Mouse (Mus musculus) midbrain, postnatal 0 days (tissue): Measurements from ENCODE around the gene Gm12830. TPM values are rescaled to one million over a fixed set of nuclear protein-coding genes. Genes with fewer than 3 reads are reported as not detected.

Experiments used
- ATAC-seq: fragments of 200-750 bp; cut with Nextera tagmentation; 2 replicates; pipeline ENCODE4 v1.8.0; 2017; ENCODE audit warnings: moderate number of reproducible peaks, mild to moderate bottlenecking, moderate TSS enrichment, moderate library complexity; ENCODE audit not compliant: low FRiP score
- DNase-seq: peaks from one replicate; pipeline ENCODE4 v3.0.0-alpha.2; 2015; ENCODE audit warnings: low spot score
- H3K27ac ChIP-seq: fragments of 300-500 bp; sonication (generic); 2 replicates; pipeline ENCODE4 v1.5.1; 2014; ENCODE audit warnings: low read depth, mild to moderate bottlenecking, low read length, mixed read lengths
- H3K27me3 ChIP-seq: fragments of 300-500 bp; sonication (generic); 2 replicates; pipeline ENCODE4 v1.6.1; 2014; ENCODE audit warnings: low read length, control low read depth, mixed read lengths; ENCODE audit not compliant: insufficient read depth
- H3K36me3 ChIP-seq: fragments of 300-500 bp; sonication (generic); 2 replicates; pipeline ENCODE4 v1.6.1; 2014; ENCODE audit warnings: low read length, control low read depth, mixed read lengths; ENCODE audit not compliant: insufficient read depth
- H3K4me1 ChIP-seq: fragments of 300-500 bp; sonication (generic); 2 replicates; pipeline ENCODE4 v1.6.1; 2014; ENCODE audit warnings: mild to moderate bottlenecking, control low read depth, antibody characterized with exemption, low read length, mixed read lengths; ENCODE audit not compliant: insufficient read depth
- H3K4me2 ChIP-seq: fragments of 300-500 bp; sonication (generic); 2 replicates; pipeline ENCODE4 v1.6.1; 2014; ENCODE audit warnings: low read depth, mild to moderate bottlenecking, low read length, mixed read lengths; ENCODE audit not compliant: poor library complexity, severe bottlenecking
- H3K4me3 ChIP-seq: fragments of 300-500 bp; sonication (generic); 2 replicates; pipeline ENCODE4 v1.5.1; 2014; ENCODE audit warnings: low read depth, mild to moderate bottlenecking, low read length, moderate library complexity
- H3K9ac ChIP-seq: fragments of 300-500 bp; sonication (generic); replicated peaks from 2 replicates; pipeline ENCODE4 v1.6.1; 2014; ENCODE audit warnings: mild to moderate bottlenecking, low read length, moderate library complexity, mixed read lengths; ENCODE audit not compliant: poor library complexity, severe bottlenecking
- H3K9me3 ChIP-seq: fragments of 300-500 bp; sonication (generic); 2 replicates; pipeline ENCODE4 v1.6.1; 2016; ENCODE audit warnings: low read length, control low read depth
- CTCF ChIP-seq: IDR thresholded peaks from 2 replicates; pipeline ENCODE4 v1.5.1; 2016; ENCODE audit warnings: antibody characterized with exemption, mild to moderate bottlenecking
- WGBS: fragments of 180-500 bp; shearing (Covaris S2); extraction: QIAGEN DNeasy Blood & Tissue Kit; methylation state at CpG from one replicate; pipeline ENCODE4 v1.1.7; 2014; 5-methylcytosine and 5-hydroxymethylcytosine counted together
- polyA plus RNA-seq: library from polyadenylated mRNA; unstranded; fragments of >200 nt; fragmentation: Nextera tagmentation; extraction: Ambion mirVana; gene quantifications from 2 replicates; pipeline ENCODE4 v1.2.1, GENCODE M21; 2015
- total RNA-seq: library from RNA; depleted of rRNA; stranded (reverse); fragments of >200 nt; gene quantifications from 2 replicates; pipeline ENCODE4 v1.2.3, GENCODE M21; 2014

Gm12830 gene
- total and polyA plus RNA-seq, 2 experiments from 2014 or later: 0.09 TPM; not detected in 1

- TF ChIP-seq CTCF: peak; percentile 34; the same call in 1 of the 2 replicates
- no peak overlapping the region for H3K27ac ChIP-seq
- H3K4me3 ChIP-seq: no peak overlapping the region
- no peaks in the 10 kb centered on the region for H3K36me3 ChIP-seq
- DNase-seq: no peak
- ATAC-seq: no peak
- no peak overlapping the region for H3K9ac ChIP-seq
- WGBS: 27% methylated on average over 4 of the region's 4 CpGs
- H3K27me3 ChIP-seq: peaks cover 45% of the 10 kb centered on the region
- H3K4me2 ChIP-seq: no peak overlapping the region
- H3K9me3 ChIP-seq: no peaks in the 10 kb centered on the region
- H3K4me1 ChIP-seq: no peaks in the 10 kb centered on the region
Measured at GRCm38 (mm10) chr4:114897853-114898252, 76.3 kb downstream of the Gm12830 start.

- H3K36me3 ChIP-seq: no peaks in the 10 kb centered on the region
- no peak overlapping the region for H3K9ac ChIP-seq
- no peak for TF ChIP-seq CTCF
- H3K27ac ChIP-seq: no peak overlapping the region
- no peak for ATAC-seq
- no peaks in the 10 kb centered on the region for H3K9me3 ChIP-seq
- H3K4me3 ChIP-seq: no peak overlapping the region
- H3K4me2 ChIP-seq: no peak overlapping the region
- WGBS: 10% methylated on average over 3 of the region's 3 CpGs
- no peaks in the 10 kb centered on the region for H3K4me1 ChIP-seq
- no peak for DNase-seq
- H3K27me3 ChIP-seq: peaks cover 54% of the 10 kb centered on the region
Measured at GRCm38 (mm10) chr4:114899885-114900284, 78.4 kb downstream of the Gm12830 start.

GRCm38 (mm10) chr4:114900866-114901642 lies 79.5 kb downstream of the Gm12830 start:
- Histone ChIP-seq H3K27me3 (peaks cover 66% of the 10 kb centered on the region), H3K27ac (no peak overlapping the region), H3K36me3 (no peaks in the 10 kb centered on the region), H3K9me3 (no peaks in the 10 kb centered on the region), H3K9ac (no peak overlapping the region), H3K4me2 (no peak overlapping the region), H3K4me3 (no peak overlapping the region), H3K4me1 (no peaks in the 10 kb centered on the region)
- DNase-seq (no peak), ATAC-seq (no peak)
- 4% methylated on average over 33 of the region's 33 CpGs for WGBS
- no peak for TF ChIP-seq CTCF

GRCm38 (mm10) chr4:114901643-114902351 lies 80.3 kb downstream of the Gm12830 start:
- no peak for DNase-seq

GRCm38 (mm10) chr4:114902641-114903421 lies 81.3 kb downstream of the Gm12830 start:
- H3K9ac ChIP-seq: no peak overlapping the region
- DNase-seq (no peak), ATAC-seq (no peak)
- peaks cover 67% of the 10 kb centered on the region for H3K27me3 ChIP-seq
- H3K4me3 ChIP-seq: no peak overlapping the region
- no peaks in the 10 kb centered on the region for H3K9me3 ChIP-seq
- TF ChIP-seq CTCF: no peak
- no peaks in the 10 kb centered on the region for H3K36me3 ChIP-seq
- H3K4me2 ChIP-seq: no peak overlapping the region
- H3K4me1 ChIP-seq: no peaks in the 10 kb centered on the region
- no peak overlapping the region for H3K27ac ChIP-seq
- WGBS: 2% methylated on average over 39 of the region's 39 CpGs

More at GRCm38 (mm10) chr4:114901643-114902351, 80.3 kb downstream of the Gm12830 start:
- no peaks in the 10 kb centered on the region for H3K9me3 ChIP-seq
- H3K27ac ChIP-seq: no peak overlapping the region
- no peaks in the 10 kb centered on the region for H3K36me3 ChIP-seq
- WGBS: 1% methylated on average over 42 of the region's 42 CpGs
- peak; percentile 14; the same call in 1 of the 2 replicates for ATAC-seq
- H3K9ac ChIP-seq: no peak overlapping the region
- H3K4me2 ChIP-seq: no peak overlapping the region
- no peak overlapping the region for H3K4me3 ChIP-seq
- H3K4me1 ChIP-seq: no peaks in the 10 kb centered on the region
- TF ChIP-seq CTCF: no peak
- H3K27me3 ChIP-seq: peaks cover 70% of the 10 kb centered on the region
